Mouse (Mus musculus): ENCODE data around the gene Insl5. TPM values are rescaled to one million over a fixed set of nuclear protein-coding genes. Genes with fewer than 3 reads are reported as not detected.
A peak's percentile ranks its signal among the peaks of the same experiment; 100 is the strongest.

Insl5 gene
- polyA plus RNA-seq (2015; fragmentation: Nextera tagmentation; extraction: Ambion mirVana) = 0.30 and 0.52 TPM in 2 replicates

GRCm38 (mm10) chr4:103026621-103027020 lies at the start of gene Insl5:
Gene Insl5 (minus strand): TSS chr4:103026842.
- H3K4me2 ChIP-seq = no peak within 1 kb of the TSS
- H3K4me1 ChIP-seq = no peaks in the 10 kb centered on the region
- no peaks in the 10 kb centered on the region for H3K9me3 ChIP-seq
- H3K27ac ChIP-seq = no peak within 1 kb of the TSS
- 92% methylated on average over 4 of the region's 4 CpGs for WGBS
- H3K27me3 ChIP-seq (replicated peaks) = no peaks in the 10 kb centered on the region
- no peak within 1 kb of the TSS for H3K9ac ChIP-seq
- ATAC-seq (replicated peaks) = no peak
- H3K4me3 ChIP-seq = no peak within 1 kb of the TSS
- no peaks in the 10 kb centered on the region for H3K36me3 ChIP-seq (replicated peaks)

DNA sequence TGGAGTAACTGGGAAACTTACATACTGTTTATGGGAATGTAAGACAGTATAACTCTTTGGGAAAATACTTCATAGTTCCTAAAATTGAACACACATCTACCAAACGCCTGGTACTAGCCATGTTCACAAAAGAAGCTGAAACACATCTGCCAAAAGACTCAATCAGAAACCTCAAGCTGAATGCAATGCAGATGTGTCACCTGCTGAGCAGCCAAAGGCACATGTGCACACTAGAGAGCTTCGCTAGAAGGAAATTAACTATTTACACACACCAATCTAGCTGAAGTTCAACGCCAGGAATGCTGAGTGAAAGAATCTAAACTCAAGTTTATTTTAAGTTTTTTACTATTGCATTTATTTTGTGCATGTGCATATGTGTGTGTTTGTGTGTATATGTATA lies 44.0 kb upstream of the Insl5 start:
- Histone ChIP-seq H3K27ac (no peak overlapping the region), H3K4me3 (no peak overlapping the region), H3K4me1 (no peaks in the 10 kb centered on the region), H3K27me3 (replicated peaks) (no peaks in the 10 kb centered on the region), H3K9me3 (no peaks in the 10 kb centered on the region), H3K36me3 (replicated peaks) (no peaks in the 10 kb centered on the region), H3K4me2 (no peak overlapping the region), H3K9ac (no peak overlapping the region)
- ATAC-seq (replicated peaks) = no peak
- 73% methylated on average over 3 of the region's 3 CpGs for WGBS

GRCm38 (mm10) chr4:103067906-103068655 lies 41.4 kb upstream of the Insl5 start:
- Histone ChIP-seq H3K4me1 (no peaks in the 10 kb centered on the region), H3K36me3 (replicated peaks) (no peaks in the 10 kb centered on the region), H3K4me2 (no peak overlapping the region), H3K27me3 (replicated peaks) (no peaks in the 10 kb centered on the region), H3K27ac (peak overlapping the region; percentile 39; the same call in 1 of the 2 replicates), H3K9me3 (no peaks in the 10 kb centered on the region), H3K4me3 (no peak overlapping the region), H3K9ac (no peak overlapping the region)
- ATAC-seq (replicated peaks) = peak; percentile 48; the same call in 1 of the 2 replicates
- WGBS = 30% methylated on average over 6 of the region's 6 CpGs

DNA sequence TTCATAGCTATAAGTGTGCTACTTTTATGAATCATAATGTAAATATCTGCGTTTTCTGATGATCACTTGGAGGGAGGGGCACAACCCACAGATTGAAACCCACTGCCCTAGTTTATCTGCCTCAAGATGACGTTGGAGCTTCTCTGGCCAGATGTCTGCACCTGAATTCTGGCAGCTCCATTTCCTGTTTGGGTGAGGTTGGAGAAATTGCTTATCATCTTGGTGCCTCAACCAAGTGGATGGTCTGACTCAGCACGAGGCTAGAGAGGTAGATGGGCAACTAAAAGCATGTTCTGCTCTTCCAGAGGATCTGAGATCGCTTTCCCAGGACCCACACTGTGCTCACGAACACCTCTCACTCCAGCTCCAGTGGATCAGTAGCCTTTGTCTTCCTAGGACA lies 38.3 kb upstream of the Insl5 start:
- H3K4me2 ChIP-seq = no peak overlapping the region
- H3K9me3 ChIP-seq = no peaks in the 10 kb centered on the region
- H3K4me1 ChIP-seq = no peaks in the 10 kb centered on the region
- H3K27ac ChIP-seq = no peak overlapping the region
- no peak overlapping the region for H3K4me3 ChIP-seq
- H3K9ac ChIP-seq = no peak overlapping the region
- 83% methylated on average over 5 of the region's 5 CpGs for WGBS
- no peaks in the 10 kb centered on the region for H3K36me3 ChIP-seq (replicated peaks)
- no peak for ATAC-seq (replicated peaks)
- no peaks in the 10 kb centered on the region for H3K27me3 ChIP-seq (replicated peaks)

- H3K27ac ChIP-seq = no peak overlapping the region
- H3K9ac ChIP-seq = no peak overlapping the region
- no peaks in the 10 kb centered on the region for H3K27me3 ChIP-seq (replicated peaks)
- H3K4me3 ChIP-seq = no peak overlapping the region
- ATAC-seq (replicated peaks) = no peak
- no peaks in the 10 kb centered on the region for H3K4me1 ChIP-seq
- 81% methylated on average over 2 of the region's 2 CpGs for WGBS
- no peaks in the 10 kb centered on the region for H3K36me3 ChIP-seq (replicated peaks)
- H3K9me3 ChIP-seq = no peaks in the 10 kb centered on the region
- H3K4me2 ChIP-seq = no peak overlapping the region
Observed at GRCm38 (mm10) chr4:103064421-103064820, 37.8 kb upstream of the Insl5 start.

DNA sequence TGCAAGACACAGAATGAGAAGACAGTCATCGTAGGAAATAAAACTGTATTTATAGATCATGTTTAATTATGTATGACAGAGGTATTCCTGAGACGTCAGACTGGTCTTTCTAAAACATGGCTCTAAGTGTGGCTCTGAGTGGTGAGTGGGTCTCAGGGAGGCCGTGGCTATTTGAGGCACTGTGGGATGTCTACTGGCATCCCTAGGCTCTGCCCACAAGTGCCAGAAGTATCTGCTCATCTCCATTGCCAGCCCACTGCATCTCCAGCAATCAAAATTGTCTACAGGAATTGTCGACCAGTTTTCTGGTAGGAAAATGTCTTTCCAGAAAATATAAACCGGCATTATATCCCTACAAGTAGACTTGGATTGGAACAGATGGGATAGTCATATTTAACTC lies 30.3 kb upstream of the Insl5 start:
- Histone ChIP-seq H3K27me3 (replicated peaks) (no peaks in the 10 kb centered on the region), H3K4me1 (no peaks in the 10 kb centered on the region), H3K27ac (no peak overlapping the region), H3K4me2 (no peak overlapping the region), H3K9me3 (no peaks in the 10 kb centered on the region), H3K9ac (no peak overlapping the region), H3K36me3 (replicated peaks) (no peaks in the 10 kb centered on the region), H3K4me3 (no peak overlapping the region)
- 87% methylated on average over 5 of the region's 5 CpGs for WGBS
- ATAC-seq (replicated peaks) = no peak

DNA sequence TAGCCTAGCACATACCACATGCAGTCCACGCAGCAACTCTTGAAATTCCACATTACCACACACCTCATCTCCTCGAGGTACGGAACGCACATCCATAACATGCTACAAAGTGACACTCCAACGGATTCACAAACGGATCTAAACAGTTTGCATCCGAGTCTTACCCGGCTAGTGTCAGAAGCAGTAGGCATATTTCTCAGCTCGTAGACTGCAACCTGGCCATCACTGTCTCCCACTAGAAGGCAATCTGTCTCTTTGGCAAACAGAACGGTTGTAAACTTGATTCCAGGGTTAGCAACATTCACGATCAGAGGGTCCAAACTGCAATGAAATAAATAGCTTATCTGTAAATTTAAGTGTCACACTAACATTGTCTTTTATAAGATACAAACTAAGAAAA lies 21.4 kb upstream of the Insl5 start:
- Histone ChIP-seq H3K4me1 (no peaks in the 10 kb centered on the region), H3K9ac (no peak overlapping the region), H3K36me3 (replicated peaks) (no peaks in the 10 kb centered on the region), H3K4me2 (no peak overlapping the region), H3K27me3 (replicated peaks) (no peaks in the 10 kb centered on the region), H3K4me3 (no peak overlapping the region), H3K27ac (no peak overlapping the region), H3K9me3 (no peaks in the 10 kb centered on the region)
- WGBS = 94% methylated on average over 11 of the region's 11 CpGs
- no peak for ATAC-seq (replicated peaks)

GRCm38 (mm10) chr4:103042997-103043396 lies 16.4 kb upstream of the Insl5 start:
- H3K4me2 ChIP-seq = no peak overlapping the region
- H3K9me3 ChIP-seq = no peaks in the 10 kb centered on the region
- no peaks in the 10 kb centered on the region for H3K27me3 ChIP-seq (replicated peaks)
- H3K36me3 ChIP-seq (replicated peaks) = no peaks in the 10 kb centered on the region
- H3K4me3 ChIP-seq = no peak overlapping the region
- ATAC-seq (replicated peaks) = no peak
- no peak overlapping the region for H3K27ac ChIP-seq
- 93% methylated on average over 11 of the region's 11 CpGs for WGBS
- H3K4me1 ChIP-seq = no peaks in the 10 kb centered on the region
- no peak overlapping the region for H3K9ac ChIP-seq

- Histone ChIP-seq H3K9me3 (no peaks in the 10 kb centered on the region), H3K27ac (no peak overlapping the region), H3K36me3 (replicated peaks) (no peaks in the 10 kb centered on the region), H3K27me3 (replicated peaks) (no peaks in the 10 kb centered on the region), H3K9ac (no peak overlapping the region), H3K4me2 (no peak overlapping the region), H3K4me1 (no peaks in the 10 kb centered on the region), H3K4me3 (no peak overlapping the region)
- WGBS = 83% methylated on average over 5 of the region's 5 CpGs
- no peak for ATAC-seq (replicated peaks)
Observed at GRCm38 (mm10) chr4:103039838-103040191, 13.2 kb upstream of the Insl5 start.

- no peak overlapping the region for H3K27ac ChIP-seq
Observed at GRCm38 (mm10) chr4:103039103-103039837, 12.6 kb upstream of the Insl5 start.

DNA sequence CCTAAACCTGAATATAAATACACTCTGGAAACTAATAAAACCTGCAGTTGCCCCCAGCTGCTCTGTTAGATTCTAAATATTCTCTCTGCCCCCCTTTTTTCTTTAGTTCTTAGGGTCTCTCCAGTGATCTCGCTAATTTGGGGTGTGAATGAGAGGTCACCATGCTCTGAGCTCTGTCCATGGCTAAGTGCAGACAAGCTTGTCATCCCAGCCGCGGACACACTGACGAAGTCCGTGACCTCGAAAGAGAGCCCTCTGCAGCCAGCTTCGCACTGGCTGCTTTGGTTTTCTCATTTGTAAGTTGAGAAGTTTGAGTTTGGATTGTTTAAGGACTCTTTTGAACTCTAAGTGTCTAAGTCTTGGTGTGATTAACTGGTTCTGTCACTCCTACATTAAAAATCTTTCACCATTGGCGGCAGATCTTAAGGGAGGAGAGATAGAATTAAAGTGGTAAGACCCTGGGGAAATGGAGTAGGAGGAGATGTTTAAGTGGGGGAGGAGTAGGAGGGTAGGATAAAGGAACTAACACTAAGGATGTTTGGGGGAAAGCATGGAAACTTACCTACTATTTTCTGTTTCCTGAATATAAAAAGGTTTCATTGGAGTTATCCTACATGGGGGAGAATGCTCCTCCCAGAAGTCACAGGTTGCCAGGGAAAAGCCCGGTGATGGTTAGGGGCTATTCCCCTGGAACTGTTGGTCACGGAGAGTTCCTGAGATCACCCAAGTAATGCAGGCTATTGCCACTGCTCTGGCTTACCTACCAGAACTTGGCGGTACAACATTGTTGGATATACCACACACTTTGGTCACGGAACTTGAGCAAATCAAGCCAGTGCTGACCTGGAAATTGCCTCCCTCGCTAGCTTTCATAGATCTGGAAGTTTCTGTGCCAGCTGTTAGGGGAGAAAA lies 1.8 kb upstream of the Insl5 start:
- Histone ChIP-seq H3K4me3 (no peak overlapping the region), H3K27ac (no peak overlapping the region), H3K9ac (no peak overlapping the region), H3K36me3 (replicated peaks) (no peaks in the 10 kb centered on the region), H3K4me1 (no peaks in the 10 kb centered on the region), H3K27me3 (replicated peaks) (no peaks in the 10 kb centered on the region), H3K9me3 (no peaks in the 10 kb centered on the region), H3K4me2 (no peak overlapping the region)
- WGBS = 82% methylated on average over 13 of the region's 13 CpGs
- ATAC-seq (replicated peaks) = no peak

More at GRCm38 (mm10) chr4:103039103-103039837, 12.6 kb upstream of the Insl5 start:
- no peaks in the 10 kb centered on the region for H3K4me1 ChIP-seq
- H3K9ac ChIP-seq = no peak overlapping the region
- no peak overlapping the region for H3K4me3 ChIP-seq
- no peaks in the 10 kb centered on the region for H3K36me3 ChIP-seq (replicated peaks)
- no peak for ATAC-seq (replicated peaks)
- H3K9me3 ChIP-seq = no peaks in the 10 kb centered on the region
- H3K27me3 ChIP-seq (replicated peaks) = no peaks in the 10 kb centered on the region
- 86% methylated on average over 14 of the region's 14 CpGs for WGBS
- H3K4me2 ChIP-seq = no peak overlapping the region

GRCm38 (mm10) chr4:103027745-103028144 lies 1.1 kb upstream of the Insl5 start:
- 83% methylated on average over 7 of the region's 7 CpGs for WGBS
- no peak overlapping the region for H3K9ac ChIP-seq
- no peaks in the 10 kb centered on the region for H3K9me3 ChIP-seq
- H3K4me2 ChIP-seq = no peak overlapping the region
- no peaks in the 10 kb centered on the region for H3K4me1 ChIP-seq
- H3K27me3 ChIP-seq (replicated peaks) = no peaks in the 10 kb centered on the region
- H3K36me3 ChIP-seq (replicated peaks) = no peaks in the 10 kb centered on the region
- no peak overlapping the region for H3K27ac ChIP-seq
- ATAC-seq (replicated peaks) = no peak
- no peak overlapping the region for H3K4me3 ChIP-seq
